ENCODE assay signal across 9 mouse cellular contexts in genomic region chr11:59624017-59624630, GRCm38 (mm10). TPM values are rescaled to one million over a fixed set of nuclear protein-coding genes. Genes with fewer than 3 reads are reported as not detected.
DNase-seq lines count a peak whose midpoint lies in the region; ATAC-seq and TF ChIP-seq lines count a peak whose summit lies in the region.
"Had no signal": no experiment of that assay in that cellular context is flagged by ENCODE, and none has a peak within 500 bp of the region (broad histone marks: within the 10 kb centered on the region; RNA-seq: fewer than 3 reads in every experiment).

No protein-coding gene starts in this region.

- H3K27ac ChIP-seq in heart, embryonic 12.5 days (ENCODE audit: poor library complexity, severe bottlenecking): no peak overlapping the region
- no peak overlapping the region for H3K27ac ChIP-seq in embryonic facial prominence, embryonic 14.5 days (replicated peaks; ENCODE audit: low read depth, low read length)
- H3K27ac ChIP-seq in spleen, adult 2 months (ENCODE audit: insufficient read depth, low read length): no peak overlapping the region
- H3K27ac ChIP-seq: neural tube, embryonic 12.5 days had no signal

- no peak for ATAC-seq in heart, embryonic 12.5 days (ENCODE audit: insufficient number of reproducible peaks, low FRiP score)
- peak; percentile 75; the same call in 1 of the 2 replicates for ATAC-seq in embryonic facial prominence, embryonic 14.5 days (ENCODE audit: low read depth)

- H3K4me2 ChIP-seq in heart, embryonic 12.5 days: no peak overlapping the region
- no peak overlapping the region for H3K4me2 ChIP-seq in embryonic facial prominence, embryonic 14.5 days (ENCODE audit: low read depth, low read length)
- H3K4me2 ChIP-seq: neural tube, embryonic 12.5 days had no signal

- H3K9ac ChIP-seq in heart, embryonic 12.5 days: no peak overlapping the region
- no peak overlapping the region for H3K9ac ChIP-seq in embryonic facial prominence, embryonic 14.5 days (ENCODE audit: low read depth, low read length)
- H3K9ac ChIP-seq: neural tube, embryonic 12.5 days had no signal

- no peaks in the 10 kb centered on the region for H3K27me3 ChIP-seq in heart, embryonic 12.5 days (replicated peaks)
- no peaks in the 10 kb centered on the region for H3K27me3 ChIP-seq in embryonic facial prominence, embryonic 14.5 days (replicated peaks; ENCODE audit: control insufficient read depth, insufficient read depth, low read length)
- H3K27me3 ChIP-seq in spleen, adult 2 months (ENCODE audit: control insufficient read depth, insufficient read depth, low read length): no peaks in the 10 kb centered on the region
- H3K27me3 ChIP-seq: neural tube, embryonic 12.5 days had no signal

- peak; percentile 67; the same call in 1 of the 2 replicates for TF ChIP-seq CTCF in spleen, adult 2 months (IDR thresholded peaks at IDR 0.05; ENCODE audit: extremely low read depth, insufficient read depth, insufficient read length, insufficient replicate concordance)

- no peaks in the 10 kb centered on the region for H3K36me3 ChIP-seq in heart, embryonic 12.5 days
- H3K36me3 ChIP-seq in embryonic facial prominence, embryonic 14.5 days (ENCODE audit: control insufficient read depth, insufficient read depth, low read length): no peaks in the 10 kb centered on the region
- no peaks in the 10 kb centered on the region for H3K36me3 ChIP-seq in spleen, adult 2 months (ENCODE audit: control insufficient read depth, insufficient read depth, low read length)
- H3K36me3 ChIP-seq: neural tube, embryonic 12.5 days had no signal

- peak; percentile 94 for DNase-seq in heart, adult 11 months
- DNase-seq in adrenal gland, postnatal 14 days: peak; percentile 61
- DNase-seq in embryonic facial prominence, embryonic 14.5 days (ENCODE audit: low spot score): peak; percentile 80
- DNase-seq in heart, postnatal 4 days: peak; percentile 75
- DNase-seq in layer of hippocampus, adult 8-10 months (ENCODE audit: low spot score in 2 of 2): peak; percentile 46 to 66
- DNase-seq in lung, postnatal 14 days: peak; percentile 72
- DNase-seq in spleen, adult 2 months (ENCODE audit: low read depth in 1 of 2, low spot score in 2 of 2): peak; percentile 39 to 44

- no peaks in the 10 kb centered on the region for H3K4me1 ChIP-seq in heart, embryonic 12.5 days (replicated peaks)
- H3K4me1 ChIP-seq in embryonic facial prominence, embryonic 14.5 days (ENCODE audit: control insufficient read depth, insufficient read depth, low read length): no peaks in the 10 kb centered on the region
- no peaks in the 10 kb centered on the region for H3K4me1 ChIP-seq in spleen, adult 2 months (ENCODE audit: control insufficient read depth, insufficient read depth, insufficient read length)
- H3K4me1 ChIP-seq: neural tube, embryonic 12.5 days had no signal

- no peak overlapping the region for H3K4me3 ChIP-seq in heart, embryonic 12.5 days
- H3K4me3 ChIP-seq in embryonic facial prominence, embryonic 14.5 days (ENCODE audit: low read depth, low read length): no peak overlapping the region
- H3K4me3 ChIP-seq in spleen, adult 2 months (ENCODE audit: extremely low read depth, insufficient read depth, insufficient read length): no peak overlapping the region
- H3K4me3 ChIP-seq: neural tube, embryonic 12.5 days had no signal

- no peak for TF ChIP-seq POLR2A in spleen, adult 2 months (IDR thresholded peaks at IDR 0.05; ENCODE audit: low read depth, low read length)

- H3K9me3 ChIP-seq in heart, embryonic 12.5 days (replicated peaks): no peaks in the 10 kb centered on the region
- H3K9me3 ChIP-seq in embryonic facial prominence, embryonic 14.5 days (ENCODE audit: control insufficient read depth, low read length): no peaks in the 10 kb centered on the region
- H3K9me3 ChIP-seq: neural tube, embryonic 12.5 days had no signal

- WGBS in heart, embryonic 12.5 days: 28% methylated on average over 6 of the region's 6 CpGs
- WGBS in embryonic facial prominence, embryonic 14.5 days: 30% methylated on average over 6 of the region's 6 CpGs
- WGBS in spleen, adult 2 months: 26% methylated on average over 6 of the region's 6 CpGs

RNA-seq across cellular contexts. Expression of gene Olfr223, which starts 31.0 kb away (rescaled TPM):
- polyA plus RNA-seq in heart, embryonic 12.5 days (2016; fragmentation: Nextera tagmentation; extraction: Ambion mirVana): not detected in 2 replicates
- not detected in 2 replicates for total RNA-seq in adrenal gland, postnatal 14 days (2021)
- 0.12 TPM in 1 of 2 replicates, not detected in the other for polyA plus RNA-seq in embryonic facial prominence, embryonic 14.5 days (2014; fragmentation: Nextera tagmentation; extraction: Ambion mirVana)
- total RNA-seq in heart, postnatal 4 days (2021): not detected
- not detected for total RNA-seq in layer of hippocampus, adult 8-10 months (2022)
- polyA plus RNA-seq in spleen, adult 2 months (2012; rRNA removed): not detected in 2 replicates
- polyA plus RNA-seq: neural tube, embryonic 12.5 days had no signal

RNA-seq across cellular contexts. Expression of gene Mprip, which starts 37.0 kb away (rescaled TPM):
- 79.5 and 79.8 TPM in 2 replicates for polyA plus RNA-seq in heart, embryonic 12.5 days (2016; fragmentation: Nextera tagmentation; extraction: Ambion mirVana)
- 226 TPM in 2 replicates for total RNA-seq in adrenal gland, postnatal 14 days (2021)
- 75.0 and 80.4 TPM in 2 replicates for polyA plus RNA-seq in embryonic facial prominence, embryonic 14.5 days (2014; fragmentation: Nextera tagmentation; extraction: Ambion mirVana)
- 100 to 1,000 TPM; 220 to 241 TPM for total RNA-seq in heart, postnatal 4 days (2021)
- 100 to 1,000 TPM; 265 to 273 (median 269) TPM for total RNA-seq in layer of hippocampus, adult 8-10 months (2022)
- 41.7 and 55.4 TPM in 2 replicates for polyA plus RNA-seq in spleen, adult 2 months (2012; rRNA removed)

RNA-seq across cellular contexts. Expression of gene Olfr222, which starts 48.1 kb away (rescaled TPM):
- polyA plus RNA-seq in heart, embryonic 12.5 days (2016; fragmentation: Nextera tagmentation; extraction: Ambion mirVana): not detected in 2 replicates
- total RNA-seq in adrenal gland, postnatal 14 days (2021): not detected in 2 replicates
- polyA plus RNA-seq in embryonic facial prominence, embryonic 14.5 days (2014; fragmentation: Nextera tagmentation; extraction: Ambion mirVana): 0.11 TPM in 1 of 2 replicates, not detected in the other
- total RNA-seq in heart, postnatal 4 days (2021): not detected
- not detected for total RNA-seq in layer of hippocampus, adult 8-10 months (2022)
- polyA plus RNA-seq in spleen, adult 2 months (2012; rRNA removed): not detected in 2 replicates
- polyA plus RNA-seq: neural tube, embryonic 12.5 days had no signal

Comparison
In these comparisons a context has a peak if more than half of its experiments do, and no peak if none do; other contexts are left out.
1. DNase-seq: peak in every context shown above with its lines; median percentile 94 in heart, adult 11 months; 80 in embryonic facial prominence, embryonic 14.5 days; 75 in heart, postnatal 4 days; 72 in lung, postnatal 14 days; 61 in adrenal gland, postnatal 14 days; 56 in layer of hippocampus, adult 8-10 months; 42 in spleen, adult 2 months.